Mouse (Mus musculus): ENCODE measurements around the gene Ifrd2. TPM values are rescaled to one million over a fixed set of nuclear protein-coding genes. Genes with fewer than 3 reads are reported as not detected.
A peak's percentile ranks its signal among the peaks of the same experiment; 100 is the strongest.

The Ifrd2 gene
- polyA plus RNA-seq, 1 experiment = 16.4 TPM

GRCm38 (mm10) chr9:107542352-107542686, 45.1 kb upstream of the Ifrd2 start:
- TF ChIP-seq POLR2A (IDR thresholded peaks at IDR 0.05; ENCODE audit: control insufficient read depth, low read depth, low read length) = no peak
- TF ChIP-seq CTCF (IDR thresholded peaks at IDR 0.05; ENCODE audit: control insufficient read depth, insufficient read depth, insufficient replicate concordance, low read depth, low read length) = no peak
- Histone ChIP-seq H3K27me3 (ENCODE audit: control insufficient read depth, insufficient read depth, low read length) (no peaks in the 10 kb centered on the region), H3K4me1 (ENCODE audit: control insufficient read depth, insufficient read depth, low read length) (peaks cover 19% of the 10 kb centered on the region), H3K27ac (ENCODE audit: control insufficient read depth, insufficient read depth, low read depth, low read length) (peak overlapping the region; percentile 64), H3K4me3 (ENCODE audit: control insufficient read depth, low read depth, low read length) (peak overlapping the region; percentile 92), H3K36me3 (ENCODE audit: control insufficient read depth, insufficient read depth, low read length) (no peaks in the 10 kb centered on the region; the same call in none of the 2 replicates)

GRCm38 (mm10) chr9:107542721-107543120, 44.7 kb upstream of the Ifrd2 start:
- no peaks in the 10 kb centered on the region; the same call in none of the 2 replicates for H3K36me3 ChIP-seq (ENCODE audit: control insufficient read depth, insufficient read depth, low read length)
- TF ChIP-seq CTCF (IDR thresholded peaks at IDR 0.05; ENCODE audit: control insufficient read depth, insufficient read depth, insufficient replicate concordance, low read depth, low read length) (no peak), POLR2A (IDR thresholded peaks at IDR 0.05; ENCODE audit: control insufficient read depth, low read depth, low read length) (no peak)
- H3K4me1 ChIP-seq (ENCODE audit: control insufficient read depth, insufficient read depth, low read length) = peaks cover 21% of the 10 kb centered on the region
- peak overlapping the region; percentile 92 for H3K4me3 ChIP-seq (ENCODE audit: control insufficient read depth, low read depth, low read length)
- H3K27ac ChIP-seq (ENCODE audit: control insufficient read depth, insufficient read depth, low read depth, low read length) = no peak overlapping the region
- H3K27me3 ChIP-seq (ENCODE audit: control insufficient read depth, insufficient read depth, low read length) = no peaks in the 10 kb centered on the region

- H3K4me3 ChIP-seq (ENCODE audit: control insufficient read depth, low read depth, low read length) = peak overlapping the region; percentile 43
- no peak overlapping the region for H3K27ac ChIP-seq (ENCODE audit: control insufficient read depth, insufficient read depth, low read depth, low read length)
- TF ChIP-seq CTCF (IDR thresholded peaks at IDR 0.05; ENCODE audit: control insufficient read depth, insufficient read depth, insufficient replicate concordance, low read depth, low read length) (no peak), POLR2A (IDR thresholded peaks at IDR 0.05; ENCODE audit: control insufficient read depth, low read depth, low read length) (no peak)
- H3K4me1 ChIP-seq (ENCODE audit: control insufficient read depth, insufficient read depth, low read length) = peaks cover 22% of the 10 kb centered on the region
- H3K27me3 ChIP-seq (ENCODE audit: control insufficient read depth, insufficient read depth, low read length) = no peaks in the 10 kb centered on the region
- no peaks in the 10 kb centered on the region; the same call in 1 of the 2 replicates for H3K36me3 ChIP-seq (ENCODE audit: control insufficient read depth, insufficient read depth, low read length)
Measured at GRCm38 (mm10) chr9:107543299-107543698, 44.1 kb upstream of the Ifrd2 start.

- H3K36me3 ChIP-seq (ENCODE audit: control insufficient read depth, insufficient read depth, low read length) = peaks cover 2% of the 10 kb centered on the region
- H3K27me3 ChIP-seq (ENCODE audit: control insufficient read depth, insufficient read depth, low read length) = no peaks in the 10 kb centered on the region
- peaks cover 22% of the 10 kb centered on the region for H3K4me1 ChIP-seq (ENCODE audit: control insufficient read depth, insufficient read depth, low read length)
- H3K27ac ChIP-seq (ENCODE audit: control insufficient read depth, insufficient read depth, low read depth, low read length) = no peak overlapping the region
- no peak overlapping the region for H3K4me3 ChIP-seq (ENCODE audit: control insufficient read depth, low read depth, low read length)
- TF ChIP-seq POLR2A (IDR thresholded peaks at IDR 0.05; ENCODE audit: control insufficient read depth, low read depth, low read length) (no peak), CTCF (IDR thresholded peaks at IDR 0.05; ENCODE audit: control insufficient read depth, insufficient read depth, insufficient replicate concordance, low read depth, low read length) (no peak)
Measured at GRCm38 (mm10) chr9:107544196-107544700, 43.2 kb upstream of the Ifrd2 start.

- Histone ChIP-seq H3K36me3 (ENCODE audit: control insufficient read depth, insufficient read depth, low read length) (peaks cover 2% of the 10 kb centered on the region), H3K27me3 (ENCODE audit: control insufficient read depth, insufficient read depth, low read length) (no peaks in the 10 kb centered on the region), H3K27ac (ENCODE audit: control insufficient read depth, insufficient read depth, low read depth, low read length) (no peak overlapping the region), H3K4me3 (ENCODE audit: control insufficient read depth, low read depth, low read length) (peak overlapping the region; percentile 21; the same call in 1 of the 2 replicates), H3K4me1 (ENCODE audit: control insufficient read depth, insufficient read depth, low read length) (peaks cover 22% of the 10 kb centered on the region)
- TF ChIP-seq POLR2A (IDR thresholded peaks at IDR 0.05; ENCODE audit: control insufficient read depth, low read depth, low read length) (no peak), CTCF (IDR thresholded peaks at IDR 0.05; ENCODE audit: control insufficient read depth, insufficient read depth, insufficient replicate concordance, low read depth, low read length) (no peak)
Measured at GRCm38 (mm10) chr9:107544729-107545128, 42.7 kb upstream of the Ifrd2 start.

GRCm38 (mm10) chr9:107545199-107545598, 42.2 kb upstream of the Ifrd2 start:
- peaks cover 22% of the 10 kb centered on the region for H3K4me1 ChIP-seq (ENCODE audit: control insufficient read depth, insufficient read depth, low read length)
- H3K36me3 ChIP-seq (ENCODE audit: control insufficient read depth, insufficient read depth, low read length) = peaks cover 2% of the 10 kb centered on the region
- no peak overlapping the region for H3K27ac ChIP-seq (ENCODE audit: control insufficient read depth, insufficient read depth, low read depth, low read length)
- no peak for TF ChIP-seq CTCF (IDR thresholded peaks at IDR 0.05; ENCODE audit: control insufficient read depth, insufficient read depth, insufficient replicate concordance, low read depth, low read length)
- TF ChIP-seq POLR2A (IDR thresholded peaks at IDR 0.05; ENCODE audit: control insufficient read depth, low read depth, low read length) = no peak
- peak overlapping the region; percentile 21; the same call in 1 of the 2 replicates for H3K4me3 ChIP-seq (ENCODE audit: control insufficient read depth, low read depth, low read length)
- H3K27me3 ChIP-seq (ENCODE audit: control insufficient read depth, insufficient read depth, low read length) = no peaks in the 10 kb centered on the region

GRCm38 (mm10) chr9:107545602-107546001, 41.8 kb upstream of the Ifrd2 start:
- peaks cover 2% of the 10 kb centered on the region for H3K36me3 ChIP-seq (ENCODE audit: control insufficient read depth, insufficient read depth, low read length)
- peaks cover 22% of the 10 kb centered on the region for H3K4me1 ChIP-seq (ENCODE audit: control insufficient read depth, insufficient read depth, low read length)
- no peak overlapping the region; the same call in 1 of the 2 replicates for H3K4me3 ChIP-seq (ENCODE audit: control insufficient read depth, low read depth, low read length)
- TF ChIP-seq POLR2A (IDR thresholded peaks at IDR 0.05; ENCODE audit: control insufficient read depth, low read depth, low read length) = no peak
- peak; percentile 79; the same call in 1 of the 2 replicates for TF ChIP-seq CTCF (IDR thresholded peaks at IDR 0.05; ENCODE audit: control insufficient read depth, insufficient read depth, insufficient replicate concordance, low read depth, low read length)
- no peak overlapping the region for H3K27ac ChIP-seq (ENCODE audit: control insufficient read depth, insufficient read depth, low read depth, low read length)
- H3K27me3 ChIP-seq (ENCODE audit: control insufficient read depth, insufficient read depth, low read length) = no peaks in the 10 kb centered on the region

All from testis, adult 2 months (tissue).